Mouse (Mus musculus) forebrain, embryonic 14.5 days (tissue): ENCODE results near the gene Bnc2. TPM values are rescaled to one million over a fixed set of nuclear protein-coding genes. Genes with fewer than 3 reads are reported as not detected.
A peak's percentile ranks its signal among the peaks of the same experiment; 100 is the strongest.

Source experiments
- ATAC-seq: fragments of 200-750 bp; cut with Nextera tagmentation; 2 replicates; pipeline ENCODE4 v1.8.0; 2017; ENCODE audit warnings: mild to moderate bottlenecking, moderate library complexity
- DNase-seq: peaks from one replicate; pipeline ENCODE4 v3.0.0-alpha.2; 2015; ENCODE audit warnings: low spot score
- H3K27ac ChIP-seq: fragments of 300-500 bp; sonication (generic); 2 replicates; pipeline ENCODE4 v1.5.1; 2014; ENCODE audit warnings: low read depth, mild to moderate bottlenecking, control low read depth, low read length, moderate library complexity
- H3K27me3 ChIP-seq: fragments of 300-500 bp; sonication (generic); replicated peaks from 2 replicates; pipeline ENCODE4 v1.6.1; 2014; ENCODE audit warnings: low read length, control low read depth, mixed read lengths; ENCODE audit not compliant: control insufficient read depth, insufficient read depth
- H3K36me3 ChIP-seq: fragments of 300-500 bp; sonication (generic); 2 replicates; pipeline ENCODE4 v1.6.1; 2014; ENCODE audit warnings: low read length, control low read depth; ENCODE audit not compliant: control insufficient read depth, insufficient read depth
- H3K4me1 ChIP-seq: fragments of 300-500 bp; sonication (generic); 2 replicates; pipeline ENCODE4 v1.6.1; 2014; ENCODE audit warnings: antibody characterized with exemption, low read length, control low read depth; ENCODE audit not compliant: control insufficient read depth, insufficient read depth
- H3K4me2 ChIP-seq: fragments of 300-500 bp; sonication (generic); 2 replicates; pipeline ENCODE4 v1.6.1; 2014; ENCODE audit warnings: mild to moderate bottlenecking, control low read depth, low read length
- H3K4me3 ChIP-seq: fragments of 300-500 bp; sonication (generic); 2 replicates; pipeline ENCODE4 v1.5.1; 2014; ENCODE audit warnings: low read depth, low read length, control low read depth
- H3K9ac ChIP-seq: fragments of 300-500 bp; sonication (generic); 2 replicates; pipeline ENCODE4 v1.6.1; 2014; ENCODE audit warnings: mild to moderate bottlenecking, low read length, control low read depth, moderate library complexity
- H3K9me3 ChIP-seq: fragments of 300-500 bp; sonication (generic); replicated peaks from 2 replicates; pipeline ENCODE4 v1.6.1; 2016; ENCODE audit warnings: low read length, control low read depth, mixed read lengths; ENCODE audit not compliant: control insufficient read depth
- WGBS: fragments of 180-500 bp; shearing (Covaris S2); extraction: QIAGEN DNeasy Blood & Tissue Kit; methylation state at CpG from one replicate; pipeline ENCODE4 v1.1.7; 2014; 5-methylcytosine and 5-hydroxymethylcytosine counted together
- polyA plus RNA-seq: library from polyadenylated mRNA; unstranded; fragments of >200 nt; fragmentation: Nextera tagmentation; extraction: Ambion mirVana; gene quantifications from 2 replicates; pipeline ENCODE4 v1.2.1, GENCODE M21; 2014

Gene Bnc2
- polyA plus RNA-seq, 1 experiment from 2014 or later, result 2.0 TPM

GRCm38 (mm10) chr4:84580260-84580952 is 94.7 kb downstream of the Bnc2 start:
- no peak for DNase-seq
- Histone ChIP-seq H3K4me1 (no peaks in the 10 kb centered on the region), H3K9me3 (no peaks in the 10 kb centered on the region), H3K9ac (no peak overlapping the region), H3K36me3 (no peaks in the 10 kb centered on the region), H3K4me2 (no peak overlapping the region), H3K4me3 (no peak overlapping the region), H3K27me3 (no peaks in the 10 kb centered on the region), H3K27ac (no peak overlapping the region)
- no peak for ATAC-seq
- WGBS, result 87% methylated on average over 6 of the region's 6 CpGs

DNA sequence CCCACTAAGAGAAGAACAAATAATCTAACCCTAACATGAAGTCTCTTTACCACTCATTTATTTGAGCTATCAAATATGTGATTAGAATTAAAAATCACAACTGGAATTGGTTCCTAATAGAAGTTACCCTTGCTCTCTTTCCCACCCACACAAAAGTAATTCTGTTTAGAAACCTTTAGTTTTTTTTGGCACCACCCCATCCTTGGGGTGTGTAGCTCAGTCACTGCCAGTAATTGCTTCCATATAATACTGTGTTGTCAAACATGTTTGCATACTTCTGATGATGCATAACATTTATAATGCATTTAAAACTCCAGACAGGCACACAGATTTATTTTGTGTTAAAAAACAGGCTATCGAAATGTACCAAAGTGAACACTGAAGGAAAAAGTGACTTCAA is 96.8 kb downstream of the Bnc2 start:
- DNase-seq (no peak), ATAC-seq (no peak)
- 96% methylated on average over 1 of the region's 1 CpGs for WGBS

GRCm38 (mm10) chr4:84566123-84566522 is 109.0 kb downstream of the Bnc2 start:
- DNase-seq (peak; percentile 41), ATAC-seq (no peak)
- Histone ChIP-seq H3K9me3 (no peaks in the 10 kb centered on the region), H3K27me3 (no peaks in the 10 kb centered on the region), H3K9ac (no peak overlapping the region), H3K27ac (no peak overlapping the region), H3K36me3 (no peaks in the 10 kb centered on the region), H3K4me1 (no peaks in the 10 kb centered on the region), H3K4me3 (no peak overlapping the region), H3K4me2 (no peak overlapping the region)
- 34% methylated on average over 8 of the region's 8 CpGs for WGBS

More for the DNA sequence above, 96.8 kb downstream of the Bnc2 start:
- Histone ChIP-seq H3K4me1 (no peaks in the 10 kb centered on the region), H3K36me3 (no peaks in the 10 kb centered on the region), H3K9me3 (no peaks in the 10 kb centered on the region), H3K9ac (no peak overlapping the region), H3K4me2 (no peak overlapping the region), H3K27me3 (no peaks in the 10 kb centered on the region), H3K27ac (no peak overlapping the region), H3K4me3 (no peak overlapping the region)

- under 1% methylated on average over 62 of the region's 62 CpGs for WGBS
- Histone ChIP-seq H3K4me2 (peak overlapping the region; percentile 98), H3K27ac (no peak overlapping the region), H3K4me1 (peaks cover 4% of the 10 kb centered on the region; the same call in 1 of the 2 replicates), H3K9me3 (no peaks in the 10 kb centered on the region), H3K36me3 (no peaks in the 10 kb centered on the region), H3K9ac (peak overlapping the region; percentile 72), H3K4me3 (peak overlapping the region; percentile 52), H3K27me3 (peaks cover 16% of the 10 kb centered on the region)
- DNase-seq (peak; percentile 74), ATAC-seq (peak; percentile 92)
These were observed 129.7 kb downstream of the Bnc2 start for GRCm38 (mm10) chr4:84545204-84545871.

DNA sequence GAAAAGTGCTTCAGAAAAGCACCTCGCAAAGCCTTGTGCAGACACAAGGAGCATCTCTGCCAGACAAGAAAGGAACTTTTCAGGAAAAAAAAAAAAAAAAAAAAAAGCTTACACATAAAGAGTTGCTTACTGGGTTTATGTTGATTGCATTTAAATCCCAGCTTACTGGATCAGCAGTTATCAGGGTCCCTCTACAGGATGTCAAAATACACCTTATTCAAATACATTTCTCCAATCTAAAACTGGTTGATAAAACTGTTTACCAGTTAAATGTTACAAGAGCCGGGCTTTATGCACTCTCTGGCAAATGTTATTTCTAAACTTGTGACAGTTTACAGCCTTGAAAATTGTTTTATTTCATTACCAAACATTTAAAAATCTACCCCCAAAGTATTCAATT is 130.4 kb downstream of the Bnc2 start:
- no peak for DNase-seq
- H3K4me2 ChIP-seq, result peak overlapping the region; percentile 98
- H3K27me3 ChIP-seq, result peaks cover 16% of the 10 kb centered on the region
- no peaks in the 10 kb centered on the region for H3K36me3 ChIP-seq
- no peak for ATAC-seq
- no peaks in the 10 kb centered on the region for H3K9me3 ChIP-seq
- H3K4me3 ChIP-seq, result no peak overlapping the region
- peaks cover 4% of the 10 kb centered on the region; the same call in 1 of the 2 replicates for H3K4me1 ChIP-seq
- no peak overlapping the region for H3K9ac ChIP-seq
- H3K27ac ChIP-seq, result no peak overlapping the region
- 35% methylated on average over 2 of the region's 2 CpGs for WGBS

GRCm38 (mm10) chr4:84540531-84540930 is 134.5 kb downstream of the Bnc2 start:
- no peak overlapping the region for H3K4me2 ChIP-seq
- no peak overlapping the region for H3K4me3 ChIP-seq
- 70% methylated on average over 6 of the region's 6 CpGs for WGBS
- peaks cover 7% of the 10 kb centered on the region for H3K27me3 ChIP-seq
- H3K4me1 ChIP-seq, result no peaks in the 10 kb centered on the region
- no peak for ATAC-seq
- no peak overlapping the region for H3K27ac ChIP-seq
- H3K9ac ChIP-seq, result no peak overlapping the region
- H3K36me3 ChIP-seq, result no peaks in the 10 kb centered on the region
- no peak for DNase-seq
- no peaks in the 10 kb centered on the region for H3K9me3 ChIP-seq

GRCm38 (mm10) chr4:84539396-84539795 is 135.7 kb downstream of the Bnc2 start:
- no peak overlapping the region for H3K4me2 ChIP-seq
- WGBS, result 86% methylated on average over 8 of the region's 8 CpGs
- DNase-seq (no peak), ATAC-seq (no peak)
- H3K27ac ChIP-seq, result no peak overlapping the region
- H3K4me3 ChIP-seq, result no peak overlapping the region
- no peaks in the 10 kb centered on the region for H3K4me1 ChIP-seq
- no peak overlapping the region for H3K9ac ChIP-seq
- no peaks in the 10 kb centered on the region for H3K36me3 ChIP-seq
- peaks cover 7% of the 10 kb centered on the region for H3K27me3 ChIP-seq
- no peaks in the 10 kb centered on the region for H3K9me3 ChIP-seq

DNA sequence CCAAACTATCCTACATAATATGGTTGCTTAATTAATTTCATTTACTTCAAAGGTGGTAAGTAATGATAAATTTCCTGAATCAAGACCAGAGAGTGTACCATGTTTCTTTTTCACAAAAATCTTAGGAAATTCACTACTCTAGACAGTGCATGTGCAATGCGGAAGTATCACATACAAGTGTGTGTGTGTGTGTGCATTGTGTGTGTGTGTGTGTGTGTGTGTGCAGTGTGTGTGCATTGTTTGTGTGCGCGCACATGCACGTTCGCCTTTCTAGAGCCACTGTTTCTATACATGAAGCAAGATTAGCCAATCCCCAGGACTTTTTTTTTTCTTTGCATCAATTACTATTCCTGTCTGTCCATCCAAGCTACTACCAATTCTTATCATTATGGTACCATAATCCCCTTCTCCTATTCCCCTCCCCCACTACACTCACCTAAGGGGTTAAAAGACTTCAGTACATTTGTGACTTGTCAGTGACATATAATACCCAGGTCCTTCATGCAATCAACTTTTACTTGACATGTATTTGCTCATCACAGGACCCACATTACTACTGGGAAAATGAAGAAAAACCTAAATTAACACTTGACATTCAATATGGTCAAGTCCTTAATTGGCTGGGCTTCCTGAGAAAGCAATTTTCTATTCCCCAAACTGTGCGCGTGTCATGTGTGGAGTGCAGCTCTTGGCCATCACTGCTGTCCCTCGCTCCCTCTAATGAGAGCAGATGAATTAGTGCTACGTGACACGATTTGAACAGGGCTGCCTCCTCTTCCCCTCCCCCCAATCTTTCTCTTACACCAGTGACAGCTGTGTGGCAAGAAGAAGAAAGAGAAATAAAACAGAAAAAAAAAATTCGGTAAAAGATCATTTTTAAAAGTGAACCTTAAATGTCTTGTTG is 145.9 kb downstream of the Bnc2 start:
- H3K9ac ChIP-seq, result no peak overlapping the region
- no peaks in the 10 kb centered on the region for H3K9me3 ChIP-seq
- no peaks in the 10 kb centered on the region for H3K36me3 ChIP-seq
- H3K4me2 ChIP-seq, result no peak overlapping the region
- peaks cover 20% of the 10 kb centered on the region for H3K4me1 ChIP-seq
- H3K27ac ChIP-seq, result no peak overlapping the region
- H3K27me3 ChIP-seq, result no peaks in the 10 kb centered on the region
- no peak overlapping the region for H3K4me3 ChIP-seq
- ATAC-seq (peak; percentile 89), DNase-seq (peak; percentile 72)
- 31% methylated on average over 11 of the region's 11 CpGs for WGBS
